Mouse (Mus musculus): Measurements from ENCODE around the gene Gm3625.
"Not testable (repeated sequence)": the region's sequence is repeated elsewhere in the genome, so short reads cannot be mapped to it uniquely, and the experiment has no call there.

- TF ChIP-seq GATA1 (IDR thresholded peaks at IDR 0.05; ENCODE audit: borderline replicate concordance, low read length); FLI1 (IDR thresholded peaks at IDR 0.05; ENCODE audit: low read length): not testable (repeated sequence)
Measured at GRCm38 (mm10) chr12:4553704-4554103, 39.0 kb downstream of the Gm3625 start.

All from megakaryocyte, embryonic 14.5 days (primary cell).